Mouse (Mus musculus) T-cell, adult 2 months (primary cell): ENCODE measurements at regions not wholly inside any gene's neighbourhood (a gene's known extent, or its start where the extent isn't known, plus 50 kb on each side); places are given as distances from the start of the nearest gene placed in this dataset.

Experiments
- DNase-seq: peaks from one replicate; pipeline ENCODE4 v3.0.0; 2022; ENCODE audit warnings: low spot score

DNA sequence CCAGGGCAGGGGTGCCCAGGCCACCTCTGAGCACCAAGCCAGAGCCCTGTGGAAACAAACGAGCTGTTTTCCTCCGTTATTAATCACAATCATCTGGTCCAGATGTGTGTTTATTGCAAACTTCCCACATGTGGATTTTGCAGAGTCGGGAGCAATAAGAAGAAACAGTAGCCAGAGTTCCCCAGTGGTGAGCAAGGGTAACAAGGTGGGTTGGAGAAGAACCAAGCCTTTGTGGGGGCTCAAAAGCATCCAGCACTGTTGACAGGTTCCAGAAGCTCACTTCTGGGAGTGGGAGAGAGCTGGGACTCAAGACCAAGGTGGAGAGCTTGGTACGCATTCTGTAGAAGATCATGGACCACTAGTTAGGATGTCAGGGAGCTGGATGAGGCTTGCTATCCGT, 63.6 kb downstream of the Hif1an start:
- DNase-seq = no peak

DNA sequence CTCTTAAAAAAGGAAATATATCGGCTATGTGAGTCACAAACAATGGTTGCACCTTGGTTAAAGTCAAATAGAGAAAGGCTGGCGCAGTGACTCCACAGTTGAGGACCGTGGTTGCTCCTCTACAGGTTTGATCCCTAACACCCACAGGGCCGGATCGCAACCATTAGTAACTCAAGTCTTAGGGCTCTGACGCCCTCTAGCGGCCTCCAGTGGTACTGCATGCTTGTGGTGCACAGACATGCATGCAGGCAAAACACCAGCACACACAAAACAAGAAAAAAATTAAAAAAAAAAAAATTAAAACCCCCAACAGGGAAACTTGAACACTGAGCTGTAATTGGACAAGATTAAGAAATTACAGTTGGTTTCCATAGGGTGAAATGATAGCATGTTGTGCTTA, 67.1 kb downstream of the Hif1an start:
- no peak for DNase-seq

DNA sequence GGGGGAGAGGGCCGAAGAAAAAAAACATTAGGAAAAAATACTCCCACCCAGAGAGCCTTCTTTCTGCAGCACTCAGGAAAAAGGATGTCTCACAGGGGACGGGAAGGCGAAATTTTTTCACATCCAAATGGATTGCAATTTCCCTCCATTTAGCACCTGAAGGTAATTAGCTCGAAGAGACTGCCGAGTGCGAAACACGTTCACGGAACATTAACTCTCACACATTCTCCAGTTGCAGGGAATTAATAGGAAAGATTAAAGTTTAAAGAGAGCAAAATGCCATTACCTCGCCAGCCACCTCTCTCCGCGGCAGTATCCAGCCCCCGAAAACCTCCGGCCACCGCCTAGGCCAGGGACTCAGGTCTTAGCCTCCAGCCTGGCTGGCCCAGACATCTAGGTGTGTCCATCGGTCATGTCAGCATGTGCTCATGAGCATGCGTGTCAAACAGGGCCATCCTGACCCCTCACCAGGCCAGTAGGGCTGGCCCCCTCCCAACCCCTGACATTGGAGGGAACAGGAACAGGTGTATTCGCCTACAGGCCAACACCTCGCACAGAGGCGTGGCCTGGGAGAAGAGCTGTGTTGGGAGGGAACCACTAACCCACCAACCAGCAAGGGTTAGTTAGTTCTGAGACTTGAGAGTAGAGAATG, 68.8 kb downstream of the Hif1an start:
- no peak for DNase-seq

DNA sequence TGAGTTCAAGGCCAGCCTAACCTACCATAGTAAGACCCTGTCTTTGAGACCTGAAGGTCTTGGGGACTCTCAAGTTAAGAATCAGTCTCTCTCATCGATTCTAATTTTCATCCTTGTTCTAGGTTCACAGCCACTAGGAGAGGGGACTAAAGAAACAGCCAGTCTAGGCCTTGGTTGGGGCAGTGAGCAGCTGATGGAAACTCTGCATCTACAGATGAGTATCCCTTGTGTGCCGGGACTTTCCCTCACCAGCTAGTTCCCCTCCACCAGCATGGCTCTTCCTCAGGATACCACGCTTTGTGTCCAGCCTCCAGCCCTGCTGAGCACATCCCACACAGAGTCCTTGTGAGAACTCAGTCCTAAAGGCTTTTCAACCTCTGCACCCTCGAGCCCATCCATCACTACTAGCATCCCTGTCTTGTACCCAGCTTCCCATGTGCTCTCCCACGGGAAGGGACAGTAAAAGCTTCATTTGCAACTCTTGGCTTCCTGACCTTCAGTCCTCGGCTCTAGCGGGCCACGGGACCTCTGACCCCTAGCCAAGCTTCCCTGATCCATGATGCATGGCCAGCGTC, 74.6 kb downstream of the Hif1an start:
- DNase-seq = no peak

DNA sequence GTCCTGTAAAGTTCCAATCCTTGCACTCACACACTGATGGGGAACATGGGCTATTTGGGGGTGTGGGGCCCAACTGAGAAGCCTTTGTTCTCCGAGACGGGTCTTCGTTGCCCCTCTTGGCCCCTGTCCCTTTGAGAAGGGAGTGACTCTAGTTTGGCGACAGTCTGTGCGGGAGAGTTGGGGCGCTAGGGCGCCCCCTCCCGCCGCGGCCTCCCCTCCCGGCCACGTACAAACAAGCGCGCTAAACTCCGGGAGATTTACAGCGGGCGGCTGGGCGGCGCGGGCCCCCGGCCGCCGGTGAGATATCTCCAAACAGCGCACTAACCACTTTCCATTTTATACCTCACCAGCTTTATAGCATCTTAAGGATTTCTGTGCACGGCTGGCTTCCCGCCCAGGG, 77.4 kb downstream of the Hif1an start:
- DNase-seq = no peak

DNA sequence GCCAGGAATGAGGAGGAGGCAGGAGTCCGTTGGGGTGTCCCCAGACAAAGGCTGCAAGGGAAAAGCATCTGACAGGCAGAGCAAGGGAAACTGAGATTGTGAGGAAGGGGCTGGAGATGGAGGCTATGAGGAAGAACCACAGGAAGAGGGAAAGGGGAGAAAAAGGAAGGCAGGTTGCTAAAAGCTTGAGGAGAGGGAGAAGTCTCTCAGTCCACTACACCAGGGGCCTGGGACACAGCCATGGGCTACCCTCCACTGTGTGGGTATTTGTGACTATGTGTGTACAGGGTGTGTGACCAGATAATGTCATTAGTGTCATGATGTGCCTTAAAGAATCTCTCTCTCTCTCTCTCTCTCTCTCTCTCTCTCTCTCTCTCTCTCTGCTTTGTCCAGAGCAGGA, 77.9 kb downstream of the Hif1an start:
- no peak for DNase-seq

DNA sequence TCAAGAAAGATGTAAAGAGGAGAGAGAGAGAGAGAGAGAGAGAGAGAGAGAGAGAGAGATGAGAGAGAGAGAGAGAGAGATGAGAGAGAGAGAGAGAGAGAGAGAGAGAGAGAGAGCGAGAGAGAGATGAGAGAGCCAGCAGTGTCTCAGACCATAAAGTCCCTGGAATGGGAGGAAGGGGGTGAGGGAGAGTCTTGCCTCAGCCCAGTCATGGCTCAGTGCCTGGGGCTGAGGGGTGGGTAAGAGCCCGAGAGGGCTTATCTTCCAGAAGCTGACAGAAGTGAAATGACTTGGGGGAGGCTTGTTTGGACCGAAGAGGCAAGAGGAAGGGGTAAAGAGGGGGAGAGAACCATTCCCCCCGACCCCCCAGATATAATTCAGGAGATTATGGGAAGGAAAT, 79.6 kb downstream of the Hif1an start:
- no peak for DNase-seq

DNA sequence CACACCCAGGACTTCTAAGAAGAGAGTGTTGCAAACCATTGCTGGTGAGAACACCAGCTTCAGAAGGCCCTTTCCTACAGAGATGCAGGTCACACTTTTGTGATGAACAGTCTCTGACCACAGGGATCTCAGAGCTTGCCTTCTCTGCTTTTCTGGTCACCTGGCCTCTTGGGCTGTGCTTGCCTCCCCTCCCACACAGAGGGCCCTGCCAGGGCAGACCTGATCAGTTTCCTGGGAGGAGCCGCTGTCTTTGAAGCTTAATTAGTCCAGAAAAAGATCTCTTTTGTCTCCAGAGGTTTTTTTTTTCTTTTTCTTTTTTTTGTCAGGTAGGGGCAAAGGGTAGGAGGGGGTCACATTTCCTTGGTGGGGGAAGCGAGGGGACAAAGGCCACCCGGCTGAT, 81.7 kb downstream of the Hif1an start:
- no peak for DNase-seq

DNA sequence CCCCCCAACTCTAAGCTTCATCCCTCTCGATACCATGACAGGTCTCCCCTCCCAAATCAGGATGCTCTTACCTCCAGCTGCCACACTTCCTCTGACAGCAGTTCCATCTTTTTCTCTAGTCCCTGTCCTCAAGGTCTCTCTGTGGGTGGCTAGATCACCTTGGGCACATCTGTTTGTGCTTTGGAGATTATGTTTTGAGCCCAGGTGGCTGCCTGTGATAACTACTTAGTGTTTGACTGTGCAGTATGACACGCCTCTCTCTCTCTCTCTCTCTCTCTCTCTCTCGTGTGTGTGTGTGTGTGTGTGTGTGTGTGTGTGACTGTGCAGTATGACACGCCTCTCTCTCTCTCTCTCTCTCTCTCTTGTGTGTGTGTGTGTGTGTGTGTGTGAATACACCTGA, 82.3 kb downstream of the Hif1an start:
- no peak for DNase-seq

DNA sequence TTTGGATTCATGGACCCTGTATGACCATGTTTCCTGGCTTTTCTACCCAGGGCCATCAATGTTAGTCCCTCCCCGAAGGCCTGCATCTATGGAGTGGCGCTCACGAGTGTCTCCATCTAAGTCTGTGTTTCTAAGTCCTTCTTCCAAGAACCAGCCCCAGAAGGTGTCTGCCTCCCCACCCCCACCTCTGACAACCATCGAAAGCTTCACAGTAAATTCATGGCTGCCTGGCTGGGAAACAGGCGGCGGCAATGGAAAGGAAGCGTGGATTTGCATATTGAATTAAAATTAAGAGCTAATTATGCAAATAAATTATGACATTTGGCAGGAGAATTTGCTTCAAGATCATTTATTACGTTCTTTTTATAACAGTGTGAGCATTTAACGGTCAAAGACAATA, 83.9 kb downstream of the Hif1an start:
- no peak for DNase-seq

DNA sequence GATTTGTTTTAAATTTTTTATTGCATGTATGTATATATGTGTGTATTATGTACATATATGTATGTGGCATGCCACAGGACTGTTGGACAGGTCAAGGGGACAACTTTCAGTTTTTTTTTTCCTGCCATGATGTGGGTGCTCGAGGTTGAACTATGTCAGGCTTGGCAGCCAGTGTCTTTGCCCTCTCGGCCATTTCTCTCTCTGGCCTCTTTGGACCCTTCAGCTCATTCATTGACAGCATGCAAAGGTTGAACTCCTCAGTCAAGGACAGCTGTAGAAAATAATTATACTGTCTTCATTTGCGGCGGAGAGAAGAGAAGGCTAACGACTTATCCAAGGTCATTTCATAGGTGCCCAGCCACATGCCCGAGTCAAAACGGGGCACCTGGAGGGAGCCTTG, 86.6 kb downstream of the Hif1an start:
- no peak for DNase-seq

DNA sequence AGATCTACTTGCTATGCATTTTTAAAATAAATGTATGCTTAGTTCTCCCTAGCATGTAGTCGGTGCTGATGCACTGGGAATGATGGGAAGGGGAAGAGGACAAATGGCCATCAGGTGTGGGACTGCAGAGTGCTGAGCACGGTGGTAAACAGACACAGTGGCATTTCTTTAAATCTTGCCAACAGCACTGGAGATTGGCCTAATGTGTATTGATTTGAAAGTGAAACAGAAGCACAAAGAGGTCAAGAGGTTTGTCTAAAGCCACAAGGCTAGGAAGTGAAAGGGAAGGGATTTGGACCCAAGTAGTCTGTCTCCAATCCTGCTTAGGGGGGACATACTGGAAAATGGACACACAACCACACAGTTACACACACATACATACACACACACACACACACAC, 88.2 kb downstream of the Hif1an start:
- no peak for DNase-seq

DNA sequence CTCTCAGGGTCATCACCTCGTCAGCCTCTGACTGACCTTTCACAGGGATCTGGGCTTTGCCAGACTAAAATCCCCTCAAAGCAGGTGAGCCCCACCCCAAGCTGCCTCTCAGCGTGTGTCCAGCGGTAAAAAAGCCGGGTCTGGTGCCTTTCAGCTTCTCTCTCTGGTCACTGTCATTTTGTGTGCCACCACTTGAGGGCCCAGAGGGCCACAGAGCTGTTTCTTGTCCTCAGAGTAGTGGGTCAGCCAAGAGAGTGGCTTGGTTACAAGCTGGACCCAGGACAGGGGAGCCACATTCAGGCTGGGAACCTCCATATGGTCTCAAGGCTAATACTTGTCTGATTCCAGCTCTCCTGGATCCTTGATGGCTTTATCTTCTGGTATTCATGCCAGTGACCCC, 89.0 kb downstream of the Hif1an start:
- no peak for DNase-seq

DNA sequence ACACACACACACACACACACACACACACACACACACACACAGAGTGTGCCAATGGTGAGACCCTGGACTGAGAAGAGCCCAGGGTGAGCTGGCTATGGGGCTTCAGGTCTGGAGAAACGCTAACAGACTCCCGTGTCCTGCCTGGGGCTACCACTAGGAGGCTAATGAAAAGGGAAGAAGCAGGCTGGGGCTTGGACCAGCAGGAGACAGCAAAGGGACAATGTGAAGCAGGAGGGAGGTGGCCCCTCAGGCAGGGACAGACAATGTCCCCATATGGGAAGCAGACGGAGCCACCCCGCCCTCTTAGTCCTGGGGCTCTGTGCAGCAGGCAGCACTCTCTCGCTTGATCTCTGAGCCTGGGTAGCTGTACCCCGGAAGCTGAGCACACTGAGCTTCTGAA, 93.1 kb downstream of the Hif1an start:
- no peak for DNase-seq

DNA sequence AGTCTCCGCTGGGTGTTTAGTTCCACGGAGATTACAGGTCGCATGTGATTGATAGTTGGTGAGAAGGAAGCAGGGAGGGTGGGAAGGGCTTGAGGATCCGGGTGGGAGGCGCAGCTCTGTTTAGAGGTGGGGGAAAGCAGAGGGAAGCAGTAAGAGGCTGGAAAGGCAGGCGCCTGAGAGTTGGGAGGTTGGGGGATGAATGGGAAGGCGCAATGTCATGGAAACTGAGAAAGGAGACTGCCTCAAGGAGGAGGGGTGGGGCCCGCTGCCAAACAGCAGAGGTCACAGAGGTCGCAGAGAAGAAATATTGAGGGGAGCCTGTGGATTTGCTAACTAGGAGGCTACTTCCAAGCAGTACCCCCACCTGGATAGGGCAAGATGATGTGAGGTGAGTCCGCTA, 96.5 kb upstream of the Pax2 start:
- no peak for DNase-seq

DNA sequence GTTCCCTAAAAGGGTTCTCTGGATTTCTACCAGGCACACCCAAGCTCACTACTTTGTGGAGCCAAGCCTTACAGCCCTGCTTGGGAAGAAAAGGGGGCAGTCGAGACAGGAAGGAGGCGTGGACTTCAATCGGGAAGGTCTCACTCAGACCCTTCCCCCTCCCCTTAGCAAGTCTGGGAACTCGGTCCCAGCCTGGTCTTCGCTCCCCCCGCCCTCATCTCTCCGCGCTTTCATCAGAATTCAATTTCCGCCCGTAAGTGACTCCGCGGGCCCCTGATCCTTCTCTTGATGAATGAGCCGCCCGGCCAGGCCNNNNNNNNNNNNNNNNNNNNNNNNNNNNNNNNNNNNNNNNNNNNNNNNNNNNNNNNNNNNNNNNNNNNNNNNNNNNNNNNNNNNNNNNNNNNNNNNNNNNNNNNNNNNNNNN, 86.3 kb upstream of the Pax2 start:
- DNase-seq = no peak

DNA sequence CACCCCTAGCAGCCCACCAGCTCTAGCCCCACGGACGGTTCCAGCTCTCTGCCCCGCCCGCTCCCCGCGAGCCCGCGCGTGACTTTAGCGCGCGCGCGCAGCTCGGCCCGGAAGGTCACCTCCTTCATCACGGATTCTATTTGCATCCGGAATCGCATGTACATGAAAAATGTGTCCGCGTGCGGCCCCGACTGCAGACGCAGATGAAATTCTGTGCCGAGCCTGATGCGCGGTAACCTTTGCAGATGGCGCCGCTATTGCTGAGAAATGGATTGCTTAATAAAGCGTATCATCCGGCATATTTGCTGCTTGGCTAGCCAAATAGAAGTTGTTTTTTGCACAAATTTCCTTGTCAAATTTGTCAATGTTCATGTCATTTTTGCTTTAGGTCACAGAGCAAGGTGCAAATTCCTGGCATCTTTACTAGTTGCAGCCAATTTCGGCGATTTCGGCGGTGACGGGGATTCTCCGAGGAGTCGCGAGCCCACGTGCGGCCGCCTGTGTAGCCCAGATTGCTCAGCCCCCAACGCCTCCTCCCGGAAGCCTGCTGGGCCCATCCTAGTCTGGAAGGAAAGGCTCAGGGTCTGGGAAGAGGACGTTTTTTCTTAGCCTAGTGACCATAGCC, 81.1 kb upstream of the Pax2 start:
- no peak for DNase-seq

DNA sequence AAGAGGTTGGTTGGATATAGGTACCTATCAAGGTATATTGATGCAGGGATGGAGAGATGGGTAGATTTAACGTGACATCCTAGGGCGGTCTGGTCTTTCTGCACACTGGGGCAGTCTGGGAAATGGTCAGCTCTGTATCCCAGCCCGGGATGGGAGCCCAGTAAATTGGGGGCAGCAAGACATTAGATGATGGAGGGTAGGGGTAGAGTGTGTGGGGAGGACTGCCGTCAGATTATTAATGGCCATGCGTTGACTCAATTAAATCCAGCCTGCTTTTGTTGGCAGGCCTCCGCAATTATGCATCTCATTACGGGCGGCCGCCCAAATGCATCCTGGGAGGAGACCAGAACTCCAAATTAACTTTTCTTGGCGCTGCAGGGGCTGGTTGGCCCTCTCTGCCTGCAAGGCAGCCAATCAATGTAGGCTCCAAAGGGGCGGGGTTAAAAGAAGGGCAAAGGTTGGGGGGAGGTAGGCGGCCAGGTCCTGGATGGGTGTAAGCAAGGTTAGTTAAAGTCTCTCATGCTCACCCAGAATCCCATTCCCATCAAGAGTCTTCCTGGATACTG, 79.2 kb upstream of the Pax2 start:
- no peak for DNase-seq

DNA sequence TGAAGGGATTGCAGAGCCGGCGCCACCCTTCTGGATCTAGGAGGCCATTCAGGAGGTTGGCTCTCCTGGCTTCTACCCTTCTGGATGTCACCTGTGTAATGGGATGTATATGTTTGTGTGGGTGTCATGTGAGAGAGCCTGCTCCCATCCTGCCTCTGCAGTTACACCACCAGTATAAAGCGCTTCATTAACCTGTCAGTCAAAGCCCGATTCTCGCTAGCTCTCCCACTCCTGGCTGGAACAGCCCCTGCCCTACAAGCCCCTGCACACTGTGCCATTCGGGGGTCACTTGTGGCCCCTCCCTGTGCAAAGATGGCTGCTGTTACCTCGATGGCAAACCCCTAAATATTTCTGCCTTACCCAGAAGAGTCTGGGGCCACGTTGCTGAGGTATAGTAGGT, 78.5 kb upstream of the Pax2 start:
- DNase-seq = no peak

DNA sequence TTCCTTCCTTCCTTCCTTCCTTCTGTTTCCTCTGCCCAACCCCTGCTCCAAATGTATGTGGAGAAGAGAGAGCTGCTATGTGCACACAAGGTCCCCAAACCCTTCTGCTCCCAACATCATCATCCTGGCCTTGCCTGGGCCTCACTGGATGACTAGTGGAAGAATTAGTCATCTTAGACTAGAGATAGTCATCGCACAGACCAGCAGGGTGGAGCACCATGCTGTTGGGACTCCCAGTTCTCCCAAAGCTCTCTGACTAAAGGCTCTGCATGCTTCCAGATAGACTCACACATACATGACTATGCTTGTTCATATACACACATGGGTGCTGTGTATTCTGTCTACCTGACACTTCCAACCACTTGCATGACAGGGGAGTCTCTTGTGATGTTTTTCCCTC, 77.2 kb upstream of the Pax2 start:
- DNase-seq = no peak

DNA sequence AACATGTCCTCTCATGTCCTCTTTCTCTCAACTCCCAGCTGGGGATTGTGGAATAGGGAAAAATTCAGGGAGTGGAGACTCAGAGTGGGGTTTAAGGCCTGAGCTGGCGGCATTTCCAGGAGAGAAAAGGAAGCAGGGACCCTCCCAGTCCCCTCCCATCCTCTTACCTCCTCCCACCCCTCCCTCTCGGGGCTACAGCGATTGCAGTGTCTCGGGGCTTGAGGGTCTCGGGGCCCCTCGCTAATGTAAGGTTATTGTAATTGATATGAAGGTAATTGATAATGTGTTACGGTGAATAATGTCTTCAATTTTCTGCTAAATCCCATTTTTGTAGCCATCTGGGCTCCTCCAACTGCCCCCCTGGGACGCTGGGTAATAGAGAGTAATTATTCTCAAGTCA, 74.2 kb upstream of the Pax2 start:
- no peak for DNase-seq

DNA sequence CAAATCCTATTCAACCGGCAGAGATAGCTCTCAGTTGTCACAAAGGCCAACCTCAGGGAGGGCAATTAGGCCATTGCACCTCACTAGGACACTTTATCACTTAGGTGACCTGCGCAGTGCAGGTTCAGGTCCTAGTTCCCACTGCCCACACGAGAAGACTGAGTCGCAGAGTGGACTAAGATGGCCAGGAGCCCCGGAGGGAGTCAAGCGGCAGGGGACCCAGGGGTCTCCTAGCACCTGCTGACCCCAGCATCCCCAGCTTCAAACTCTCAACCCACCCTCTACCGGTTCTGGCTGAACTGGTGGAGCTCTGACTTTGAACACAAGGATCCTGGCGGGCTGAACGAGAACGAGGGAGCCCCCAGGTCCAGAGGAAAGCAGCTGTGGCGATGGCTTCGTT, 72.7 kb upstream of the Pax2 start:
- DNase-seq = no peak

DNA sequence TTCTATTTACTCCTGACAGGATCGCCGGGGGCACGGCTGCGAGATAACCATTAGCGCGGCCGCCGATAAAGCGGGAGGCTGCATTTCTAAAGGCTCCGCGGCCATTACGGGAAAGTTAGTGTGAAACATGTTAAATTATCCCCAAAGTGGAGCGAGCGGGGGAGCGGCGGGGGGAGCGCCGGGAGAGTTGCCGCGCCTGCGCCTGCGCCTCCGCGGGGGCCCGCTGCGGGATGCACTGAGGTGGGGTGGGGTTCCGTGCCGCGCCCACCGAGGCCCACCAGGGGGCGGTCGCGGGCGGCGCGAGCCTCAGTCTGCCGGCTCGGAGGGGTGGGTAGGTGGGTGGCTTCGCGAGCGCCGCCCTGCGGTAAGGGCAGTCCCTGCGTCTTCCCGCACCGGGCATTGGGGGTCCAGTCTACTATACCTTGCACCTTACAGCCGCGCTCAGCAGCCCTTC, 71.8 kb upstream of the Pax2 start:
- peak; percentile 17 for DNase-seq

DNA sequence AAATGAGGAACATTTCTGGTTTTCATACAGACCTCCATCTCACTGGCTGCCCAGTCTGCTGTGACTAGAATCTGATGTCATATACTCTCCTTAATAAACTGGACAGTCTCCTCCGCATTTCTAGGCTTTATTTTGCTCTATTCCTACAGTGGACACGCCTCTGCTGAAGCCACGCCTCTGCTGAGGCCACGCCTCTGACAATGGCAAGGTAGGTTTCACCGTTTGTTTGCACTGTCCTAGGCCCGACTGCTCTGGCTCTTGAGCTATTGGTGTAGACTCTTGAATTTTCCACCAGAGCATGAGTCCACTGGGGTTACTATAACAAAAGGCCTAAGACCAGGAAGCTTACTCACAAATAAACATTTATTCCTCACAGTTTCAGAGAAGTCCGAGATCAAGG, 69.8 kb upstream of the Pax2 start:
- no peak for DNase-seq
